Mouse (Mus musculus): Measurements from ENCODE around the gene Ttyh2. TPM values are rescaled to one million over a fixed set of nuclear protein-coding genes. Genes with fewer than 3 reads are reported as not detected.

The Ttyh2 gene
- polyA plus RNA-seq, 1 experiment from 2014 or later = 25.2 TPM

DNA sequence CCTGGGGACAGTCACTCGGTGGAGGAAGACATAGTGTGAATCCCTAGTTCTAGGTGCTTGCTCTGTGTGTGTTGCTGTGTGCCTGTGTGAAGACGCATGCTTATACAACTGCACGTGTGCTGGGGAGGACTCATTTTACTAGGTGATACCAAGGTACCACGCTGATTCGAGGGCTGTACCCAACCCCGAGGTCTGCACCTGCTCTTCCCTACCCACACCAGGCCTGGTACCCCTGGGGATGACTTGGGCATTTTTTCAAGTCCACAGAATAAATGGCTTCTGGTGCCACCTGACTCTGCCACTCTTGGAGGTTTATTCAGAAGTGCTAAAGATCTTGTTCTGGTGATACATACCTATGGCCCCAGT is 27.7 kb downstream of the Ttyh2 start:
- H3K4me3 ChIP-seq (ENCODE audit: low read depth, low read length) = no peak overlapping the region
- H3K27ac ChIP-seq (ENCODE audit: low read depth, low read length) = peak overlapping the region; percentile 63; the same call in 1 of the 2 replicates
- no peak for DNase-seq (ENCODE audit: low spot score)
- WGBS = 84% methylated on average over 6 of the region's 6 CpGs
- no peaks in the 10 kb centered on the region for H3K9me3 ChIP-seq (replicated peaks; ENCODE audit: control insufficient read depth, low read length)
- H3K4me1 ChIP-seq (ENCODE audit: control insufficient read depth, insufficient read depth, low read length) = peaks cover 27% of the 10 kb centered on the region
- no peaks in the 10 kb centered on the region for H3K27me3 ChIP-seq (replicated peaks; ENCODE audit: control insufficient read depth, insufficient read depth, low read length)
- ATAC-seq = no peak
- H3K4me2 ChIP-seq (ENCODE audit: low read length) = no peak overlapping the region
- H3K9ac ChIP-seq (ENCODE audit: low read length) = no peak overlapping the region
- peaks cover 3% of the 10 kb centered on the region; the same call in 1 of the 2 replicates for H3K36me3 ChIP-seq (ENCODE audit: control insufficient read depth, insufficient read depth, low read length)

DNA sequence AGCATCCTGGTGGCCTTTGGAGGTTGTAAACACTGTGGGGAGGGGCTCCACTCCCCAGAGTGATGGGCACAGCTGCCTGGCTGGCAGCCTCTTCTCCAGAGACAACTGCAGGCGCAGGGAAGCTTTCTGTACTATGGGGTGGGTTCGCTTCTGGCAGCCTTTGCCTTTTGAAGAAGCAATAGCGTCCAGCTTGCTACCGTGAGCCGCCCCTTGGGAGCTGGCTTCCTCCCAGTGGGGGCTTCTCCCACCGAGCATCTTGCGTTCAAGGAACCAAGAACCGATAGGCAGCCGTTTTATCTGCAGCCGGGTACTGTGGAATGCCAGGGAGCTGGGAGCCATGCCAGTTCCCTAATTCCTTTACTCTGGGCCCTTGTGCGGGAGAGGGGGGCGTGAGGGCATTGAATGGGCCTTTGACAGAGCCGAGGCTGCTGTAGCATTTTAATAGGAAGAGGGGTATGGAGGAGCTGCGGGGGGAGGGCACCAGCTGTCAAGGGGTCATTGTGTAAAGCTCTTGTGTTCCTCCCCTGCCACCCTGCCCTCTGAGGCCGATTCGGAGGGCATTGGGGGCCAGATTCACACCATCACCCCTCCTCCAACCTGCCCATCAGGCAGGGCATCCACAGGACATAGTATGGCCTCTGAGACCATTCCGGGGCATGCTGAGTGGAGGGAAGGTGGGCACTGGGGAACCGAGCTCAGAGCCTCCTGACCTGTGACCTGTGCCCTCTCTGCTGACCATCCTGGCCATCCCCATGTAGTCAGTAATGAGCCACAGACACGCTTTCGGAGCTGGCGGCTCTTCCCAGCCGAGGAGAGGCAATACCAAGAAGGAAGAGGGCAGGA is 29.1 kb downstream of the Ttyh2 start:
- H3K9ac ChIP-seq (ENCODE audit: low read length) = peak overlapping the region; percentile 29; the same call in 1 of the 2 replicates
- peak; percentile 91 for DNase-seq (ENCODE audit: low spot score)
- no peaks in the 10 kb centered on the region for H3K27me3 ChIP-seq (replicated peaks; ENCODE audit: control insufficient read depth, insufficient read depth, low read length)
- no peak overlapping the region for H3K4me3 ChIP-seq (ENCODE audit: low read depth, low read length)
- H3K27ac ChIP-seq (ENCODE audit: low read depth, low read length) = peak overlapping the region; percentile 63
- no peaks in the 10 kb centered on the region for H3K9me3 ChIP-seq (replicated peaks; ENCODE audit: control insufficient read depth, low read length)
- 19% methylated on average over 22 of the region's 22 CpGs for WGBS
- H3K36me3 ChIP-seq (ENCODE audit: control insufficient read depth, insufficient read depth, low read length) = 0 out of 2 replicates have a peak, but pooled peaks cover 6% of the 10 kb centered on the region
- H3K4me1 ChIP-seq (ENCODE audit: control insufficient read depth, insufficient read depth, low read length) = peaks cover 27% of the 10 kb centered on the region
- peak overlapping the region; percentile 24 for H3K4me2 ChIP-seq (ENCODE audit: low read length)
- peak; percentile 94 for ATAC-seq

DNA sequence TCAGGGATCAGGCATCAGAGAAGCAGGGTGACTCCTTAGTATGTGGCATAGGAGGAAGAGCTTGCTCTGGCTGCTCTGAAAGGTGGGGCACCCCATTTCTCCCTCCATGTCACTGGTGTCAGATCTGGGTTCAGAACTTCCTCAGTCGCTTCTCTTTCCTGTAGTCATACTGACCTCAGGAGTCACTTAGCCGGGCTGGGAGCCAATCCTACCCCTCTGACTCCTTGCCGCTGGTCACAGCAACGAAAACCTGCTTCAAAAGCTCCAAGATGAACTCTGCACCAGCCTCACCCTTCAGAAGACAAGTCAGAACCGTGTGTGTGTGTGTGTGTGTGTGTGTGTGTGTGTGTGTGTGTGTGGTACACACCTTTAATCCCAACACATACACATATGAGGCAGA is 31.1 kb downstream of the Ttyh2 start:
- Histone ChIP-seq H3K4me3 (ENCODE audit: low read depth, low read length) (no peak overlapping the region), H3K27me3 (replicated peaks; ENCODE audit: control insufficient read depth, insufficient read depth, low read length) (no peaks in the 10 kb centered on the region), H3K9me3 (replicated peaks; ENCODE audit: control insufficient read depth, low read length) (no peaks in the 10 kb centered on the region), H3K36me3 (ENCODE audit: control insufficient read depth, insufficient read depth, low read length) (peaks cover 12% of the 10 kb centered on the region; the same call in 1 of the 2 replicates), H3K9ac (ENCODE audit: low read length) (no peak overlapping the region), H3K4me1 (ENCODE audit: control insufficient read depth, insufficient read depth, low read length) (peaks cover 27% of the 10 kb centered on the region), H3K4me2 (ENCODE audit: low read length) (no peak overlapping the region), H3K27ac (ENCODE audit: low read depth, low read length) (no peak overlapping the region)
- DNase-seq (ENCODE audit: low spot score) = no peak
- ATAC-seq = no peak
- WGBS = 78% methylated on average over 5 of the region's 5 CpGs

- Histone ChIP-seq H3K4me2 (ENCODE audit: low read length) (no peak overlapping the region), H3K9ac (ENCODE audit: low read length) (no peak overlapping the region), H3K27ac (ENCODE audit: low read depth, low read length) (no peak overlapping the region), H3K4me3 (ENCODE audit: low read depth, low read length) (no peak overlapping the region), H3K9me3 (replicated peaks; ENCODE audit: control insufficient read depth, low read length) (no peaks in the 10 kb centered on the region), H3K4me1 (ENCODE audit: control insufficient read depth, insufficient read depth, low read length) (no peaks in the 10 kb centered on the region), H3K27me3 (replicated peaks; ENCODE audit: control insufficient read depth, insufficient read depth, low read length) (no peaks in the 10 kb centered on the region), H3K36me3 (ENCODE audit: control insufficient read depth, insufficient read depth, low read length) (peaks cover 12% of the 10 kb centered on the region; the same call in 1 of the 2 replicates)
- DNase-seq (ENCODE audit: low spot score) (no peak), ATAC-seq (no peak)
- 88% methylated on average over 3 of the region's 3 CpGs for WGBS
Measured at GRCm38 (mm10) chr11:114711393-114711792, 36.2 kb downstream of the Ttyh2 start.

GRCm38 (mm10) chr11:114711861-114712260 is 36.6 kb downstream of the Ttyh2 start:
- no peaks in the 10 kb centered on the region for H3K27me3 ChIP-seq (replicated peaks; ENCODE audit: control insufficient read depth, insufficient read depth, low read length)
- no peak overlapping the region for H3K4me3 ChIP-seq (ENCODE audit: low read depth, low read length)
- ATAC-seq = no peak
- no peak for DNase-seq (ENCODE audit: low spot score)
- no peaks in the 10 kb centered on the region for H3K4me1 ChIP-seq (ENCODE audit: control insufficient read depth, insufficient read depth, low read length)
- H3K36me3 ChIP-seq (ENCODE audit: control insufficient read depth, insufficient read depth, low read length) = peaks cover 12% of the 10 kb centered on the region; the same call in 1 of the 2 replicates
- H3K9me3 ChIP-seq (replicated peaks; ENCODE audit: control insufficient read depth, low read length) = no peaks in the 10 kb centered on the region
- no peak overlapping the region for H3K9ac ChIP-seq (ENCODE audit: low read length)
- no peak overlapping the region for H3K4me2 ChIP-seq (ENCODE audit: low read length)
- H3K27ac ChIP-seq (ENCODE audit: low read depth, low read length) = no peak overlapping the region
- WGBS = 92% methylated on average over 12 of the region's 12 CpGs

GRCm38 (mm10) chr11:114714526-114714925 is 39.3 kb downstream of the Ttyh2 start:
- Histone ChIP-seq H3K27ac (ENCODE audit: low read depth, low read length) (no peak overlapping the region), H3K4me3 (ENCODE audit: low read depth, low read length) (no peak overlapping the region), H3K9ac (ENCODE audit: low read length) (no peak overlapping the region), H3K9me3 (replicated peaks; ENCODE audit: control insufficient read depth, low read length) (no peaks in the 10 kb centered on the region), H3K4me2 (ENCODE audit: low read length) (no peak overlapping the region), H3K36me3 (ENCODE audit: control insufficient read depth, insufficient read depth, low read length) (peaks cover 7% of the 10 kb centered on the region; the same call in 1 of the 2 replicates), H3K4me1 (ENCODE audit: control insufficient read depth, insufficient read depth, low read length) (no peaks in the 10 kb centered on the region), H3K27me3 (replicated peaks; ENCODE audit: control insufficient read depth, insufficient read depth, low read length) (no peaks in the 10 kb centered on the region)
- DNase-seq (ENCODE audit: low spot score) (no peak), ATAC-seq (no peak)
- 97% methylated on average over 6 of the region's 6 CpGs for WGBS

- peaks cover 6% of the 10 kb centered on the region; the same call in 1 of the 2 replicates for H3K36me3 ChIP-seq (ENCODE audit: control insufficient read depth, insufficient read depth, low read length)
- ATAC-seq (no peak), DNase-seq (ENCODE audit: low spot score) (no peak)
- H3K27ac ChIP-seq (ENCODE audit: low read depth, low read length) = no peak overlapping the region
- H3K4me3 ChIP-seq (ENCODE audit: low read depth, low read length) = no peak overlapping the region
- 78% methylated on average over 7 of the region's 7 CpGs for WGBS
- no peaks in the 10 kb centered on the region for H3K27me3 ChIP-seq (replicated peaks; ENCODE audit: control insufficient read depth, insufficient read depth, low read length)
- no peak overlapping the region for H3K4me2 ChIP-seq (ENCODE audit: low read length)
- no peaks in the 10 kb centered on the region for H3K9me3 ChIP-seq (replicated peaks; ENCODE audit: control insufficient read depth, low read length)
- H3K4me1 ChIP-seq (ENCODE audit: control insufficient read depth, insufficient read depth, low read length) = no peaks in the 10 kb centered on the region
- no peak overlapping the region for H3K9ac ChIP-seq (ENCODE audit: low read length)
Measured at GRCm38 (mm10) chr11:114715531-114715930, 40.3 kb downstream of the Ttyh2 start.

GRCm38 (mm10) chr11:114720535-114720934 is 45.3 kb downstream of the Ttyh2 start:
- Histone ChIP-seq H3K9ac (ENCODE audit: low read length) (no peak overlapping the region), H3K27me3 (replicated peaks; ENCODE audit: control insufficient read depth, insufficient read depth, low read length) (no peaks in the 10 kb centered on the region), H3K9me3 (replicated peaks; ENCODE audit: control insufficient read depth, low read length) (no peaks in the 10 kb centered on the region), H3K27ac (ENCODE audit: low read depth, low read length) (no peak overlapping the region), H3K4me1 (ENCODE audit: control insufficient read depth, insufficient read depth, low read length) (no peaks in the 10 kb centered on the region), H3K4me3 (ENCODE audit: low read depth, low read length) (no peak overlapping the region), H3K36me3 (ENCODE audit: control insufficient read depth, insufficient read depth, low read length) (no peaks in the 10 kb centered on the region), H3K4me2 (ENCODE audit: low read length) (no peak overlapping the region)
- ATAC-seq (no peak), DNase-seq (ENCODE audit: low spot score) (no peak)
- 91% methylated on average over 10 of the region's 10 CpGs for WGBS

GRCm38 (mm10) chr11:114722438-114722837 is 47.2 kb downstream of the Ttyh2 start:
- ATAC-seq (no peak), DNase-seq (ENCODE audit: low spot score) (no peak)
- Histone ChIP-seq H3K4me3 (ENCODE audit: low read depth, low read length) (no peak overlapping the region), H3K4me1 (ENCODE audit: control insufficient read depth, insufficient read depth, low read length) (peaks cover under 1% of the 10 kb centered on the region), H3K9me3 (replicated peaks; ENCODE audit: control insufficient read depth, low read length) (no peaks in the 10 kb centered on the region), H3K9ac (ENCODE audit: low read length) (no peak overlapping the region), H3K27ac (ENCODE audit: low read depth, low read length) (no peak overlapping the region), H3K27me3 (replicated peaks; ENCODE audit: control insufficient read depth, insufficient read depth, low read length) (no peaks in the 10 kb centered on the region), H3K36me3 (ENCODE audit: control insufficient read depth, insufficient read depth, low read length) (no peaks in the 10 kb centered on the region), H3K4me2 (ENCODE audit: low read length) (no peak overlapping the region)
- WGBS = 87% methylated on average over 8 of the region's 8 CpGs

All from forebrain, embryonic 14.5 days (tissue).